Mouse (Mus musculus): ENCODE data around the gene Ctsg.
A peak's percentile ranks its signal among the peaks of the same experiment; 100 is the strongest.
"Not testable (repeated sequence)": the region's sequence is repeated elsewhere in the genome, so short reads cannot be mapped to it uniquely, and the experiment has no call there.

Gene Ctsg

DNA sequence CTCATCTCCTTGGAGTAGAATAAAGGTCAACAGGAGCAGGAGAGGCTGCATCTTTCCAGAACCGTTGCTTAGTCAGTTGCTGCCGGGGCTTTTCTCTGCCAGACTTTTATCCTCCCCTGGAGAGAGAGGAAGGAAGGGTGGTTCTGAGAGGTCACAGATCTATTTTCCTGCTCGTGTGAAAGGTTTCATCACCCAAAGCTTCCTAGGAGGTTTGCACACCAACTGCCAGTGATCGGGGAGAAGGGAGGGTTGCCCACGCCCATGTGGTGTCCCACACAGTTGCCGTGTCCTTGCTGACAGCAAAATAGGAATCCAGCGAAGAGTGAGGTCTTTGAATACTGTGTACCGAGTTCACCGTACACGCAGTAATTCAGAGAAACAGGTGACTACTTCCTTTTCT is at the start of gene Ctsg:
TSS of gene Ctsg (minus strand) at position 189 of the 400 bp plus-strand sequence.
- DNase-seq (ENCODE audit: low read depth, low spot score), result no peak

DNA sequence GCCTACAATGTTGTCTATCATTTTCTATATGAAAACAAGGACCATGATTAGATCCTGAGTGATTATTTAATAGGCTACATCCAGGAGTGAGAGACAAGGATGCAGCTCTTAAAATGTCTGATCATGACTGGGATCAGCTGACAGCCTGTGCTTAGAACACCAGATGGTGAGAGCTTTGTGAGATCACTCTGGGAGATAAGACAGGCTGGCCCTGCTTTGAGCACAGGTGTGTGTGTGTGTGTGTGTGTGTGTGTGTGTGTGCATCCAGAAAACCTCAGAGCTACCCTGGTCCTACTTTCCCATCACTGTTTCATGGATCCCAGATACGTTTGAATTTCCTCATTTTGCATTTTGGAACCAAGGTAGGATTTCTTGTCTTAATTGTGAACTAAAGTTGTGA is 31.3 kb upstream of the Ctsg start:
- not testable (repeated sequence) for DNase-seq (ENCODE audit: low read depth, low spot score)

DNA sequence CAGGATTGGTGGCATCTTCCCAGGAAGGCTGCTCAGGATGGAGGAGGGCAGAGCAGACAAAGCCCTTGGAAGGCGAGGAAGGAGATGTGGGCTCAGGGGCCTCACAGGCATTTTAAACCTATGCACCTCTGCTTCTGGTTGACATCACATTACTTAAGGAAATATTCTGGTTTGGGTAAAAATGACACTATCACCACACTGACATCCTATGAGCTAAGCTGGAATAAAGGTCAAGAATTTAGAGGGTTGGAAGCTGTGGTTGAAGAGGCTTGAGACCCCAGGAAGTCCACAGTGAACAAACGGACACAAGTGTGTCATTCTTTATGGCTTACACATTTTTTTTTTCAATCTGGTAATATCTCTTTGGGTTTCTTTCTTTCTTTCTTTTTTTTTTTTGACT is 30.1 kb upstream of the Ctsg start, which contains the start of gene Gzmd:
TSS of gene Gzmd (minus strand) at position 101 of the 400 bp plus-strand sequence.
- not testable (repeated sequence) for DNase-seq (ENCODE audit: low read depth, low spot score)

DNA sequence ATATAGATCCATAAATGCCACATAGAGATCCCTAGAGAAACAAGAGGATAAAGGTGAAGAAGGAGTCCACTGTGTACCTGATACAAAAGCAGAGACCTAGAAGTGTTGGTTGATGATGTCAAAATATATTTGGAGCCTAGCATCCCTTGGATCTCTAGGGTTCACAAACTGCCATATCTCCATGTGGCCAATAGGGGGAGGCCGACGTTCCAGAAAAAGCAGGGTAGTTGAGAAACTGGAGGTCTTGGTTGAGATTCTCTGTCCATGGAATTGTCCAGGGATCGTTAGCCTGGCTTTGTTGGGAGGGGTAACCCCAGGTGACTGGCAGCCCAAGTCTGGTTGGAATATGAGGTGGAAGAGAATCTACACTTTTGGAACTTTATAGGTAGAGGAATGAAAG is 26.0 kb upstream of the Ctsg start:
- DNase-seq (ENCODE audit: low read depth, low spot score), result no peak

DNA sequence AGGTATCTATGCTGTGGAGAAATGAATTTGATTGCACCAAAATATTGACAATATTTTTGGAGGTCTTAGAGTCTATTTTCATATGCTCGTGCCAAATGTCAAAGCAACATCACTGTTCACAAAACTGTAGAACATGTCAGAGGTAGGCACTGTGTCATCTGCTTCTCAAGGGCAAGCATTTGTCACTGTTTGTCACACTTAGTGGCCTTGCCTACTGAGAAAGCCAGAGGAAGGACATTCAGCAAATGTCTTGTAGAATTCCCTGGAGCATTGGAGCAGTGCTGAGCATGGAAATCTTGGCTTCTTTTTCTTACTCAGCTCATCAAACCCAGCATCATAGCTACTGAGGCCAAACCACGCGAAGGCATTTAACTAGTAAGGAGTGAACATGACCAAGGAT is 21.1 kb upstream of the Ctsg start:
- no peak for DNase-seq (ENCODE audit: low read depth, low spot score)

DNA sequence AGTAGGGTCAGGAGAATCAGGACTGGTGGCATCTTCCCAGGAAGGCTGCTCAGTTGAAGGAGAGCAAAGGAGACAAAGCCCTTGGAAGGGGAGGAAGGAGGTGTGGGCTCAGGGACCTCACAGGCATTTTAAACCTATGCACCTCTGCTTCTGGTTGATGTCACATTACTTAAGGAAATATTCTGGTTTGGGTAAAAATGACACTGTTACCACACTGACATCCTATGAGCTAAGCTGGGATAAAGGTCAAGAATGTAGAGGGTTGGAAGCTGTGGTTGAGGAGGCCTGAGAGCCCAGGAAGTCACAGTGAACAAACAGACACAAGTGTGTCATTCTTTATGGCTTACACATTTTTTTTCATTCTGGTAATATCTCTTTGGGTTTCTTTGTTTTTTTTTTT is 18.2 kb upstream of the Ctsg start, which contains the start of gene Gzme:
TSS of gene Gzme (minus strand) at position 101 of the 400 bp plus-strand sequence.
- DNase-seq (ENCODE audit: low read depth, low spot score), result peak; percentile 11

DNA sequence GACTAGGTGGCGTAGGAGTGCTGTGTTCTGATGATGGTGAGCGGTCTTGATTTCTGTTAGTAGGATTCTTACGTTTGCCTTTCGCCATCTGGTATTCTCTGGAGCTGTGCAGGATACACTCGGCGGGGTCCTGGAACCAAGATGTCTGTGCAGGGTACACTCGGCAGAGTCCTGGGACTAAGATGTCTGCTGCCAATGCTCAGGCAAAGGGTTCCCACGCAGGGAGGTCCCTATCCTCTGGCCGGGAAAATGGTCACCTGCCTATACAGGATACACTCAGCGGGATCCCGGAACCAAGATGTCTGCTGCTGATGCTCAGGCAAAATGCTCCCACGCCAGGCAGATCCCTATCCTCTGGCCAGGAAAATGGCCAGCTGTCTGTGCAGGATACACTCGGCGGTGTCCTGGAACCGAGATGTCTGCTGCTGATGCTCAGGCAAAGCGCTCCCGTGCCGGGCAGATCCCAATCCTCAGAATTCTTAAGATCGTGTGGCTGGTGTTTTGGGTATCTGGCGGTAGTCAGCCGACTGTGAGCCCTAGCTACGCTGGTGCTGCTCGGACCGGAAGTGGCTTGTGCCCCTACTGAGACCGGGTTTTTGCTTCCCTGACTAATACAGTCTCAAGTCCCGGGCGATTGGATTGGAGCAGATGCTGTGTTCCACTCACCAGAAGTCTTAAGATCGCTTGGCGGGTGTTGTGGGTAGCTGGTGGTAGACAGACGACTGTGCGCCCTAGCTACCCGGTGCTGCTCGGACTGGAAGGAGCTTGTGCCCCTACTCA is 13.3 kb upstream of the Ctsg start:
- DNase-seq (ENCODE audit: low read depth, low spot score), result not testable (repeated sequence)

DNA sequence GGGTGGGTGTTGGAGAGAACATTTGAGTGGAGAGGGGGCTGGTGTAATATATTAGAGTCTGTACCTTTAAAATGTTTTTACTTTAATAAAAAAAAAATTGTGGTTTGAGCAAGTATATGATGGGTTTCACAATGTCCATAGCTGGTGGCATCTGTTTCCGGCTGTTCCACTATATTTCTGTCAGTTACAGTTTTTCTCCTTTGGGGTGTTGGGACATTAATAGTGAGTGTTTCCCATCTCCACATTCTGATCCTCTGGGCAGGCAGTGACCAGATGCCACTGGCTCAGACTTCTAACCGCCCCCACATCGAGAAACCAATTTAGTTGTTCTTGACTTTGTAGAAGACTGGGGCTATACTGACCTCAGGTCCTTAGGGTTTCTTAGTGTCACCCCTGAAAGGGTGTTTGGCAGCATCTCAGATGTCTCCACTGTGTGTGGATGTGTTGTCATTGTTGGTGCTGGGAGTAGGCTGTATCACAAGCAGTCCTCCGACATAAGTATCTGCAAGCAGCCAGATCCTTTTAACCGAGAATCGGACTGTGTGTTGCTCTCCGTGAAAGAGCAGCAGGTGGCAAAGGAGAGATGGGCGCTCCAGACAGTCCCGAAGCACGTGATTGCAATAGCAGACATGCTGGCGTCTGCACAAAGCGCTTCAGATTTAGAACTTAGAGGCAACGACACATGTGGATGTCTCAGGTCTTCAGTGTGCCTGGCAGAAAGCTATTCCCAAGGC is 3.2 kb upstream of the Ctsg start:
- no peak for DNase-seq (ENCODE audit: low read depth, low spot score)

DNA sequence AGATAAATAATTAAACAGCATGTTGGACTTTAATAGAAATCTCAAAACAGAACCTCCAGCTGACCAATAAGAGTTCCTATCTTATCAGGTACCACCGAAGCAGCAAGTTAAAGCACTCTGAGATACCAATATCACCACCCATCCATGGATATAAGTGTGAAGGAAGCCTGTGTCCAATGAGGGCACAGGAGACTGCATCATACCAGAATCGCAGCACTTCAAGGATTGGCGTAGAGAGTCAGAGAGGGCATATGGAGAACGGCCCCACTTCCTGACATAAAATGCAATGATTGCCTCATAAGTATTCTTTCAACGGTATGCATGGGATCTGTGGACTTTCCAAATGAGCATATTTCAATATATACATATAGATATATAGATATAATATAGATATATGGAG is 2.6 kb upstream of the Ctsg start:
- DNase-seq (ENCODE audit: low read depth, low spot score), result no peak

DNA sequence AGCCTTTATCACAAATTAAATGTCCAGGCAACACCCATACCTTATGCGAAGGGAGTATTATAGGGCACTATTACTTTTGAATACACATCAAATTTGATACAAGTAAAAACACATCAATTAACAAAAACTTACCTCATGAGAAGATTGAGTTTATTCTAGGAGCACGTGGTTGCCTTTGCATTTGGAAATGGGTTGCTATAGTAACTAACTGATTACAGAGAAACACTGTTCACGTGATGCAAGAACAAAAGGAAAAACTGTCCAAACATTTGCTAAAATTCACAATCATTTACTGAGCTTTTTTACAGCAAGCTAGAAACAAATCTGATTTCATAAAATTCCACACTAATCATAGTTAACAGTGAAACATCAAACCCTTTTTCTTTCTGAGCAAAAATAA is 1.1 kb upstream of the Ctsg start:
- no peak for DNase-seq (ENCODE audit: low read depth, low spot score)

DNA sequence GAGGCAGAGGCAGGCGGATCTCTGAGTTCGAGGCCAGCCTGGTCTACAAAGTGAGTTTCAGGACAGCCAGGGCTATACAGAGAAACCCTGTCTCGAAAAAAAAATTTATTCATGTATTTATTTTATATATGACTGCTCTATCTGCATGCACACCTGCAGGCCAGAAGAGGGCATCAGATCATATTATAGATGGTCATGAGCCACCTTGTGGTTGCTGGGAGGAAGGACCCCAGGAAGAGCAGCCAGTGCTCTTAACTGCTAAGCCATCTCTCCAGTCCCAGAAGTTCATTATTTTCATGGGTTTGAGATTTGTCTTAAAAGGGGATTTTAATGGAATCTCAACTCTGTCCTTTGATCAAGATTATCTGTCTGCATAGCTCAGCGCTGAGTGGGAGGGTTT is 3.4 kb downstream of the Ctsg start:
- peak; percentile 56 for DNase-seq (ENCODE audit: low read depth, low spot score)

DNA sequence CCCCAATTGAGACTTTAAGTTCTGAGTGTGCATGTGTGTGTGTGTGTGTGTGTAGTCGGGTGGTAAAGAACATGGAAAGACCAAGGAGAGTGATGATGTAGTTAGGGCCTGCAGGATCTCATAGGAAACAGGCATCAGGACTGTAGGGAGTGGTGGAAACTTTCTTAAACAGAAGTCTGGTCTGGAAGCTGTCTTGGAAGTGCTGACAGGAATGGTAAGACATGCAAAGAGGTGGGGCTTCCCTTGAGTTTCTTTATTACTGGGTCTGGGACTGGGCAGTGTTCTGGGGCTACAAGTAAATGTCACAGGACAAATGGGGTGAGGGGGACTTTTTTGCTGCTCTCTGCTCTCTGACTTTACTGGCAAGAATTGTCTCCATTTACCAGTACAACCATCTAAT is 4.8 kb downstream of the Ctsg start:
- DNase-seq (ENCODE audit: low read depth, low spot score), result no peak

DNA sequence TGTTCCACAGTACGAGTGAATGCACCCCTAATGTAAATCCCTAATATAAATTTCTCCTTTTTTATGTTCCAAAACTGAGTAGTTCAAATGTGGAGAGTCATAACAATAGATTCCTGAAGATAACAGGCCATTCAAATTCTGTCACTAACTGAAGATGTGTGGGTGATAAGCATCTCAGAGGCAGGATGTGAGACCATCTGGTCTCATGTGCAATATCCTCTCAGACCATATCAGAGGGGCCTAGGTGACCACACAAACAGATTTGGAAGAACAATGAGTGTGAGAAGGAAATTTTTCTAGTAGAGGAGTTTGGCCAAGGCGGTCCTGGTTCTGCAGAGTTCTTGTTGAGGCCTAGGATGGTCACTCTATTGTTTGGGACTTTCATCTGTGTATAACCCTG is 9.0 kb downstream of the Ctsg start:
- no peak for DNase-seq (ENCODE audit: low read depth, low spot score)

DNA sequence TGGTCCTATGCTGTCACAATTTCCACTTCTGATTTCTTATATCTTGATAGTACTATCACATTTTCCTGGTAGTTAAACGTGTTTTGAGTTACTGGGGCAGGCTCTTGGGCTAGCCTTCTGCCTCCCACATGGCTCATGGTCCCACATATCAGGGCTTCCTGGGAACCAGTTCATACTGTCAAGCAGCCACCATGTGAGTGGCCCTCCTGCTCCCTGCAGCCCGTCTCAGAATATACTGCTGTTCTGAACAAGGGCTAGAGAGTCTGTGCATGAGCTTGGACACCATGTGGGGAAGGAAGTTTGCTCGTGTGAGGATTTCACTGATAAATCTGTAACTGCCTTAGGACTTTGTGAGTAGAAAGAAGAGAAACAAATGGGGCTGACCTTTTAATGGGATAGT is 15.7 kb downstream of the Ctsg start:
- no peak for DNase-seq (ENCODE audit: low read depth, low spot score)

DNA sequence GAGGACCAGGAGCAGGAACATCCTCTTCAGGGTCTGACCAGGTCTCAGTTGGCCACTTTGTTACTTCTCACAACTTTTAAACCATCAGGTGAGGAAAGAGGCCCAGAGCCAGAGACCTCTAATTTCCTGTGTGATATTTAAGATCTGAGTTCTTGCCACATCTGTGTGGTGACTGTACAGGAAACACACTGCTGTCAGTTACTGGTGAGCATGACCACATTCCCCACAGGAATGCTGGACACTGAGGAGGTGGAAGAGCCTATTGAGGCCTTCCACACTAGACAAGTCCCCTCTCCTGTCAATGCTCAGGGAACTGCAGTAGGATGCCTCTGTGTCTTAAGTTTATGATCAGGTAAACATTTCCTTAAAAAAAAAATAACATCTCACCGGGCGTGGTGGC is 17.2 kb downstream of the Ctsg start, which contains the start of gene Mcpt8:
TSS of gene Mcpt8 (minus strand) at position 107 of the 400 bp plus-strand sequence.
- peak; percentile 66 for DNase-seq (ENCODE audit: low read depth, low spot score)

DNA sequence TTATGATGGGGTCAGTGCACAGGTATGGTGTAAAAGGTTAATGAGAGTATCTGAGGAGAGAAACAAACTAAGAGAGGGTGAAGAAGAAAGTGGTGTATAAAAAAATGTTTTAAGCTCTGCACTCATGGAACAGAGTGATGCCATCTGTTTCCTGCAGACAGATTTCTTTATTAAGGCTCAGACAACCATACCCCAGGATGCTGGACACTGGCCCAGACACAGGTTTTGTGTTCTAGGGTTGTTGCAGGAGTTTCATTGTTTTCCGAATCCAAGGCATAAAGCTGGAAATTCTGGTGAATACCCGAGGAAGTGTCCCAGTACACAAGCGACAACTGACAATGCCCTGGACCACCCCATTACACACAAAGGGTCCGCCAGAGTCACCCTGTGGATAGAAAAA is 20.4 kb downstream of the Ctsg start:
- no peak for DNase-seq (ENCODE audit: low read depth, low spot score)

DNA sequence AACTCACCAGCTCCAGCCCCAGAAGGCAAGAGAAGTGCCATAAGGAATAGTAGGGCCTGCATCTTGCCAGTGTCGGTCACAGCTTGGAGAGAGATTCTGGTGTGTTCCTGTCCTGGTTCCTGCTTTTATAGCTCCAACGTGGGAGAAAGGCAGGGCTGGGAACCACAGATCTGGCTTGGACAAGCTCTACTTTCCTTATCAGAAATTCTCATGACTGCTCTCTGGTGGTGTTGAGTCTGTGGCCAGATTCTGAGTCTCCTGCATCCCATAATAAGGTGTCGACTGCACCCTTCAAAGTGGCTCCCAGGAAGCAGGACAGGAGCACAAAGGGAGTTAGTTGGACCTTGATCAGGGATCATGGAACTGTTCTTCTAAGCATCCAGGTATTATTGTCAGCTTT is 40.2 kb downstream of the Ctsg start, which contains the start of gene Mcpt4:
TSS of gene Mcpt4 (minus strand) at position 101 of the 400 bp plus-strand sequence.
- DNase-seq (ENCODE audit: low read depth, low spot score), result not testable (repeated sequence)

DNA sequence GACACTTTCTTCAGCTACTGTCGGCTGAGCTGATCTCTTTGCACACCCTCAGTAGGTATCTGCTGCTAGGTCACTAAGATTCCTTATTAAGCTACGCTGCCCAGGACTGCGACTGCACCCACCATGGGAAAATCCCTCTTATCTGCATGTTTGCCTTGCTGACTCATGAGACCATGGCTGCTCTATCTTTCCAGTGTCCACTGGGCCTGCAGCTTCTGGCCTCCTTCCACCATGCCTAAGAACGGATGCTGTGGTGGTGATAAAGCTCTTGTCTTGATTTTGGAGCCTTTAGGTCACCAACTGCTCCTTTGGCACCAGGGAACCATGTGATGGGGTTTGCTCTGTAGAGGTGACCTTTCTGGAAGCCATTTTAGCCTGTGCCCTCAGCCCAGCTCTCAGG is 44.7 kb downstream of the Ctsg start:
- peak; percentile 4 for DNase-seq (ENCODE audit: low read depth, low spot score)

DNA sequence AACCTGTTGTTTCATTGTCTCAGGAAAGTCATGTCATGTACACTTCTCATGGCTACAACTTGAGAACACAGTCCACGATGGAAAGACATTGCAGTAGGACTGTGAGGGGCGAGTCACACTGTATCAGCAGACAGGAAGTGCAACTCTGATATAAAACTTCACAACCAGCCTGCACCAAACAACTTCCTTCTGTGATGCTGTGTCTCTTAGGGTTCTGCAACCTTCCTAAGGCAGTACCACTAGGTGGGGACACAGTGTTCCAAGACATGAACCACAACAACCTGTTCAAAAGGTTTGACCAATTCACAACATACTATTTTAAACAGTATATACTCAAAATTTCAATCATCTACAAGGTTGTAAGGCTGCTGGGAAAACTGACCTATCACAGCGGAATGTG is 47.0 kb downstream of the Ctsg start:
- no peak for DNase-seq (ENCODE audit: low read depth, low spot score)

All from 3T3-L1 (cell line).